Mouse (Mus musculus) c-Kit-positive CD71-positive TER-119-positive erythroid progenitor cells, embryonic 14.5 days (primary cell): ENCODE measurements around the gene Hilpda.

Source experiments
- DNase-seq: peaks from one replicate; pipeline ENCODE4 v3.0.0-alpha.2; 2013; ENCODE audit warnings: low spot score

The Hilpda gene

GRCm38 (mm10) chr6:29278513-29279267, 6.4 kb downstream of the Hilpda start:
- peak; percentile 59 for DNase-seq

GRCm38 (mm10) chr6:29279293-29279692, 7.0 kb downstream of the Hilpda start, which contains the start of gene Fam71f2:
Gene Fam71f2, plus strand, starts transcription at chr6:29279593.
- DNase-seq, result no peak

GRCm38 (mm10) chr6:29280671-29281070, 8.4 kb downstream of the Hilpda start:
- DNase-seq, result no peak

- no peak for DNase-seq
Observed at GRCm38 (mm10) chr6:29286870-29287269, 14.6 kb downstream of the Hilpda start.

- DNase-seq, result no peak
Observed at GRCm38 (mm10) chr6:29287481-29287880, 15.2 kb downstream of the Hilpda start.

- DNase-seq, result no peak
Observed at GRCm38 (mm10) chr6:29287944-29288343, 15.7 kb downstream of the Hilpda start.

- no peak for DNase-seq
Observed at GRCm38 (mm10) chr6:29288651-29289050, 16.4 kb downstream of the Hilpda start.

GRCm38 (mm10) chr6:29299112-29299511, 26.8 kb downstream of the Hilpda start:
- DNase-seq, result no peak

- no peak for DNase-seq
Observed at GRCm38 (mm10) chr6:29303251-29303650, 31.0 kb downstream of the Hilpda start.

- no peak for DNase-seq
Observed at GRCm38 (mm10) chr6:29303726-29304125, 31.4 kb downstream of the Hilpda start.

- no peak for DNase-seq
Observed at GRCm38 (mm10) chr6:29305462-29305861, 33.2 kb downstream of the Hilpda start.

GRCm38 (mm10) chr6:29308846-29309605, 36.7 kb downstream of the Hilpda start:
- no peak for DNase-seq

GRCm38 (mm10) chr6:29313690-29314202, 41.5 kb downstream of the Hilpda start:
- DNase-seq, result no peak

GRCm38 (mm10) chr6:29317286-29317685, 45.0 kb downstream of the Hilpda start:
- DNase-seq, result no peak

- DNase-seq, result no peak
Observed at GRCm38 (mm10) chr6:29317941-29318340, 45.7 kb downstream of the Hilpda start.

GRCm38 (mm10) chr6:29318879-29319278, 46.6 kb downstream of the Hilpda start, which contains the start of gene Fam71f1:
Gene Fam71f1, plus strand, starts transcription at chr6:29319140.
- DNase-seq, result no peak

GRCm38 (mm10) chr6:29321586-29321985, 49.3 kb downstream of the Hilpda start:
- DNase-seq, result no peak

- no peak for DNase-seq
Observed at GRCm38 (mm10) chr6:29322147-29322546, 49.9 kb downstream of the Hilpda start.

GRCm38 (mm10) chr6:29322735-29323134, 50.4 kb downstream of the Hilpda start:
- DNase-seq, result no peak
